Mouse (Mus musculus) lung, embryonic 15.5 days (tissue): ENCODE measurements around the gene Arrdc4. TPM values are rescaled to one million over a fixed set of nuclear protein-coding genes. Genes with fewer than 3 reads are reported as not detected.

Source experiments
- ATAC-seq: fragments of 200-750 bp; cut with Nextera tagmentation; 2 replicates; pipeline ENCODE4 v1.8.0; 2017; ENCODE audit warnings: moderate number of reproducible peaks, borderline replicate concordance; ENCODE audit not compliant: low FRiP score, low TSS enrichment; ENCODE audit errors: extremely low read depth
- H3K27ac ChIP-seq: fragments of 300-500 bp; sonication (generic); 2 replicates; pipeline ENCODE4 v1.5.1; 2015; ENCODE audit warnings: moderate library complexity, mild to moderate bottlenecking, inconsistent platforms
- H3K27me3 ChIP-seq: fragments of 300-500 bp; sonication (generic); 2 replicates; pipeline ENCODE4 v1.6.1; 2015; ENCODE audit warnings: inconsistent platforms
- H3K36me3 ChIP-seq: fragments of 300-500 bp; sonication (generic); 2 replicates; pipeline ENCODE4 v1.6.1; 2015; ENCODE audit warnings: inconsistent platforms
- H3K4me1 ChIP-seq: fragments of 300-500 bp; sonication (generic); 2 replicates; pipeline ENCODE4 v1.6.1; 2015; ENCODE audit warnings: inconsistent platforms
- H3K4me2 ChIP-seq: fragments of 300-500 bp; sonication (generic); 2 replicates; pipeline ENCODE4 v1.6.1; 2015; ENCODE audit warnings: inconsistent platforms, mild to moderate bottlenecking, moderate library complexity
- H3K4me3 ChIP-seq: fragments of 300-500 bp; sonication (generic); 2 replicates; pipeline ENCODE4 v1.5.1; 2015; ENCODE audit warnings: mild to moderate bottlenecking, inconsistent platforms
- H3K9ac ChIP-seq: fragments of 300-500 bp; sonication (generic); 2 replicates; pipeline ENCODE4 v1.6.1; 2015; ENCODE audit warnings: inconsistent platforms
- H3K9me3 ChIP-seq: fragments of 300-500 bp; sonication (generic); 2 replicates; pipeline ENCODE4 v1.6.1; 2016; ENCODE audit warnings: inconsistent platforms
- WGBS: fragments of 180-500 bp; shearing (Covaris S2); methylation state at CpG from one replicate; pipeline ENCODE4 v1.1.7; 2015; 5-methylcytosine and 5-hydroxymethylcytosine counted together
- polyA plus RNA-seq: library from polyadenylated mRNA; unstranded; fragments of >200 nt; fragmentation: Nextera tagmentation; extraction: Ambion mirVana; gene quantifications from 2 replicates; pipeline ENCODE4 v1.2.1, GENCODE M21; 2015

Arrdc4 gene
- polyA plus RNA-seq, result 16.9 and 18.4 TPM in 2 replicates

DNA sequence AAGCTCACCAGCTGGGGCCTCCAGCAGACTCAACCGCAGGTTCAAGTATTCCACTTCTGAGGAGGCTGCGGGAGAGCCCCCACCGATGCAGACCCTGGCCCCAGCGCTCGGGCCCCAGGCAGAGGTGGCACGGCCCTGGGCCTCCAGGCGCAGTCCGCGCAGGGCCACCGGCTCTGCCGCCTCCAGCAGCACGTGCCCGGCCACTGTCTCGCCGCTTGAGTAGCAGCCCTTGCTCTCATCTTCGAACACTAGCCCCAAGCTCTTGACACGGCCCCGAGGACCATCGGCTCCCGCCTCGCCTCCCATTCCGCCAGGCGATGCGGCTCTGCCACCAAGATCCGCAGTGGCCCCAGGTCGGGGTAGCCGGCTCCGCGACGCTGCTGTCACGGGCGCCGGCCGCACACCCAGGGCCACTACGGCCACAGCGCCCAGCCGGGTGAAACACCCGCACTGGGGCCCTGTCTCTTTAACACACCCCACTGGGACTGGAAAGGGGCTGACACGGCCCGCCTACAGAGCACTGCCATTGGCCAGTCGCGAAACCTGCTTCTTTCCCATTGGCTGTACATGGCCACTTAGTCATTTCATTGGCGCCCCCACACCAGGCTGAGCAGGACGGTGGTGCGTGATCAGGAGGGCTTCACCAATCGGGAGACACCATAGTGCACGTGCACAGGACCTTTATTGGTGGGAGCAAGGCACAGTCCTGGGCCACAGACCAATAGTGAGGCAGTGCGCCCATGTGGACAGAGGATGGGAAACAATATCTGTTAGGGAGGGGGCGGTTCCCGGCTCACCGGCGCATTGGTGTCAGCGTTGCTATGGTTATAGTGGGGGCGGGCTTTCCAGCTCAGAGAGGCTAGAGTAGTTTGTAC lies at the start of gene Arrdc4:
Arrdc4 (minus strand) TSS at position 481 of the 875 bp plus-strand sequence.
- Histone ChIP-seq H3K27me3 (no peaks in the 10 kb centered on the region), H3K36me3 (peaks cover 10% of the 10 kb centered on the region), H3K27ac (peak within 1 kb of the TSS; percentile 73), H3K4me3 (peak within 1 kb of the TSS; percentile 73), H3K4me1 (peaks cover 25% of the 10 kb centered on the region), H3K9me3 (no peaks in the 10 kb centered on the region), H3K9ac (peak within 1 kb of the TSS; percentile 80), H3K4me2 (peak within 1 kb of the TSS; percentile 94)
- peak; percentile 100 for ATAC-seq
- under 1% methylated on average over 54 of the region's 54 CpGs for WGBS

GRCm38 (mm10) chr7:68795578-68795977 lies 46.5 kb upstream of the Arrdc4 start:
- Histone ChIP-seq H3K9ac (no peak overlapping the region), H3K4me3 (no peak overlapping the region), H3K36me3 (no peaks in the 10 kb centered on the region), H3K9me3 (no peaks in the 10 kb centered on the region), H3K27ac (no peak overlapping the region), H3K27me3 (no peaks in the 10 kb centered on the region), H3K4me2 (no peak overlapping the region), H3K4me1 (no peaks in the 10 kb centered on the region)
- 64% methylated on average over 5 of the region's 5 CpGs for WGBS
- no peak for ATAC-seq

DNA sequence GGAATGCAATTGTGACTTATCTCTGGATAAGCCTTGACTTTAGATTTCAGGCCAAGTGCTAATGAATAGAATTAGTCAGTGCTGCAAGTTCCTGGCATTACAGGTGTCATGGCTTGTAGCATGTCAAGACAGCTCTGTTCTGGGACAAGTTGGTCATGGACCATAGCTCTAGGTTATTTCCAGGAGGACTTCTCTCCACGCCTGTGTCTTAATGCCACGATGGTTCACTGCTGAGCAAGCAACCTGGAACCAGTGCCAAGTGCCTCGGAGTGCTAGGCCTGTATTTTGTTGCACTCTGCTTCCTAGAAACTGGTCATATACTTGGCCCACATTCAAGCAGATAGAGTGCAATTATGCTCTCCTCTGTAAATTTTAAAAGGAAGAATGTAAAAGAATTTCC lies 39.7 kb upstream of the Arrdc4 start:
- Histone ChIP-seq H3K4me2 (no peak overlapping the region), H3K9me3 (no peaks in the 10 kb centered on the region), H3K4me3 (no peak overlapping the region), H3K27me3 (no peaks in the 10 kb centered on the region), H3K9ac (no peak overlapping the region), H3K4me1 (no peaks in the 10 kb centered on the region), H3K36me3 (no peaks in the 10 kb centered on the region), H3K27ac (no peak overlapping the region)
- 70% methylated on average over 3 of the region's 3 CpGs for WGBS
- ATAC-seq, result no peak

DNA sequence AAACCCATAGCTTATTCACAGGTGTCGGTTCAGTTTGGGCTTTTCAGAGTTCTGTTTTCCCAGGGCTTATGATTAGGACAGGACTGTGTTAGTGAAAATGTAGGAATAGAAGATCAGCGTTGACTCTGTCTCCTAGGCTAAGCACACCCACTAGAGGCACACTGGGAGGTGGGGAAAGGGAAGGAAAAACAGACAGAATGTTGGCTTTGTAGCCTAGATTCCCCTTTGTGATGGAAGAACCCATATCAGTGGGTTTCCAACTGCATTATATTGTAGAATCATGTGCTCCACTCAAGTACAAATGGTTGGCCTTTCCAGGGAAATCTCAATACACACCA lies 22.7 kb upstream of the Arrdc4 start:
- Histone ChIP-seq H3K4me3 (no peak overlapping the region), H3K27ac (no peak overlapping the region), H3K36me3 (no peaks in the 10 kb centered on the region), H3K9me3 (no peaks in the 10 kb centered on the region), H3K27me3 (no peaks in the 10 kb centered on the region), H3K4me1 (no peaks in the 10 kb centered on the region), H3K9ac (no peak overlapping the region), H3K4me2 (no peak overlapping the region)
- no peak for ATAC-seq
- 72% methylated on average over 2 of the region's 2 CpGs for WGBS

GRCm38 (mm10) chr7:68770894-68771756 lies 22.1 kb upstream of the Arrdc4 start:
- H3K9ac ChIP-seq, result no peak overlapping the region
- ATAC-seq, result no peak
- H3K4me1 ChIP-seq, result no peaks in the 10 kb centered on the region
- no peak overlapping the region for H3K27ac ChIP-seq
- no peaks in the 10 kb centered on the region for H3K36me3 ChIP-seq
- no peak overlapping the region for H3K4me2 ChIP-seq
- H3K9me3 ChIP-seq, result no peaks in the 10 kb centered on the region
- 55% methylated on average over 7 of the region's 7 CpGs for WGBS
- no peaks in the 10 kb centered on the region for H3K27me3 ChIP-seq
- no peak overlapping the region for H3K4me3 ChIP-seq

GRCm38 (mm10) chr7:68765926-68766325 lies 16.9 kb upstream of the Arrdc4 start:
- no peak overlapping the region for H3K4me2 ChIP-seq
- H3K27ac ChIP-seq, result no peak overlapping the region
- no peaks in the 10 kb centered on the region for H3K36me3 ChIP-seq
- H3K9ac ChIP-seq, result no peak overlapping the region
- ATAC-seq, result no peak
- WGBS, result 53% methylated on average over 4 of the region's 4 CpGs
- no peaks in the 10 kb centered on the region for H3K4me1 ChIP-seq
- H3K9me3 ChIP-seq, result no peaks in the 10 kb centered on the region
- H3K4me3 ChIP-seq, result no peak overlapping the region
- no peaks in the 10 kb centered on the region for H3K27me3 ChIP-seq

DNA sequence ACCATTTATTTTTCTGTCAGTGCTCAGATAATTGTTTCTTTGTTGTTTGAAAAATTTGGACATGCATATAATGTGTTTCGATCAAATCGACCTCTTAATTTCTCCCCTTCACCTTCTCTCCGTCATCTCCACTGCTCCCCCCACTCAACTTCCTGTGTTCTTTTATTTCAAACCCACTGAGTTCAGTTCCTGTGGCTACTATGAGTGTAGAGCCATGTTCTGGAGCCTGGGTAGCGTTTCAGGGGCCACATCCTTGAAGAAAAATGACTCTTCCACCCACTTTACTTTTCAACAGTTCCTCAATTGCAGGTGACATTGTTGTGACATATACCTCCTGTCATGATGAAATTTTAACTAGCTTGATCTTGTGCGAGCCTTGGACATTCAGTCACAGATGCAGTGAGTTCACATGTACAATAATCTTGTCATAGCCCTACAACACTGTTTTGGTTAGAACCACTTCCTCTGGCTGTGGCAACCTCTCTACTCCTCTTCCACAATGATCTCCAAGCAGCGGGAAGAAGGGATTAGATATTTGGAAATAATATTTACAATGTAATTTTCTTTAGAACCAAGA lies 10.2 kb upstream of the Arrdc4 start:
- no peak overlapping the region for H3K4me2 ChIP-seq
- 58% methylated on average over 6 of the region's 6 CpGs for WGBS
- no peak overlapping the region for H3K4me3 ChIP-seq
- H3K27me3 ChIP-seq, result no peaks in the 10 kb centered on the region
- H3K9ac ChIP-seq, result no peak overlapping the region
- H3K9me3 ChIP-seq, result no peaks in the 10 kb centered on the region
- no peaks in the 10 kb centered on the region for H3K36me3 ChIP-seq
- ATAC-seq, result no peak
- no peak overlapping the region for H3K27ac ChIP-seq
- H3K4me1 ChIP-seq, result no peaks in the 10 kb centered on the region

GRCm38 (mm10) chr7:68756656-68757204 lies 7.7 kb upstream of the Arrdc4 start:
- no peak for ATAC-seq
- Histone ChIP-seq H3K4me3 (no peak overlapping the region), H3K27ac (no peak overlapping the region), H3K4me2 (no peak overlapping the region), H3K9ac (no peak overlapping the region), H3K4me1 (no peaks in the 10 kb centered on the region), H3K36me3 (no peaks in the 10 kb centered on the region), H3K27me3 (no peaks in the 10 kb centered on the region), H3K9me3 (no peaks in the 10 kb centered on the region)
- WGBS, result 80% methylated on average over 6 of the region's 6 CpGs

DNA sequence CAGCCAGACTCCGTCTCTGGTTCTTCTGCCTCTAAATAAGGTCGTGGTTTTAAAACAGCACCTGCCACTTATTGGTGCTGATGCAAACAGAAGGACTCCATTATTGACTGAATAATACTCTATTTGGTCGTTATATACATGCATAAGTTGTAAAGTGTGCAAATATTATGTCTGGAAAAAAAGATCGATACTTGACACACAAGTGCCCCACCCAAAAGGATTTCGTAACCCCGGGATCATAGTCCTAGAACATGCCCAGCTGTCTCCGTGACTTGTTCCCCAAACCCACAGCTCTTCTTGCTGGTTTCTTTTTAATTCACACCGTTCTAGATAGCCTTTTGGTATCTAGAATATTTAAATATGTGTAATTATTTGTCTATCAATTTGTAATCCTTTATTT lies 878 bp upstream of the Arrdc4 start:
- 55% methylated on average over 8 of the region's 8 CpGs for WGBS

DNA sequence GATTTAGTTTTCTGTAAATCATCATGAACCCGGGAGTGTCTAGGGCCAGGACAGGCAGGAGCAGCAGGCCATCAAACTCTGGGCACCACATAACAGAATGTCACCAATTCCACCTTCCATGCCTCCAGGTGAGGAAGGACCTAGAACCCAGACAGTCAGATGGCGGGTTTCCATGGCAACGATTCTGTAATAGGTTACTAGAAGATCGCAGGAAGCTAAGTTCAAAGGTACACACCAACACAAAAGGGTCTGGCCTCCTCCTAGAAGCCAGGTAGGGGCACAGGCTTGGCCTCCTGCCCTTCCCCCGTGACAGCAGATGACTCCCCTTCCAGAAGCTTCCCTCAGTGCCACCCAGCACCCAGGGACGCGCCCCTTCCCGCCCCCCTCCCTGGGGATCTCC lies 680 bp downstream of the Arrdc4 start:
- Histone ChIP-seq H3K4me3 (peak overlapping the region; percentile 73), H3K27me3 (no peaks in the 10 kb centered on the region), H3K36me3 (peaks cover 14% of the 10 kb centered on the region), H3K9me3 (no peaks in the 10 kb centered on the region), H3K27ac (peak overlapping the region; percentile 73), H3K4me2 (peak overlapping the region; percentile 94), H3K4me1 (peaks cover 25% of the 10 kb centered on the region), H3K9ac (peak overlapping the region; percentile 80)
- WGBS, result 16% methylated on average over 8 of the region's 8 CpGs
- ATAC-seq, result no peak

More for the DNA sequence above, 878 bp upstream of the Arrdc4 start:
- Histone ChIP-seq H3K36me3 (peaks cover under 1% of the 10 kb centered on the region), H3K27me3 (no peaks in the 10 kb centered on the region), H3K4me3 (peak overlapping the region; percentile 73), H3K9ac (no peak overlapping the region), H3K9me3 (no peaks in the 10 kb centered on the region), H3K27ac (0 out of 2 replicates have a peak overlapping the region, but pooled peaks have one; percentile 24), H3K4me1 (peaks cover 25% of the 10 kb centered on the region), H3K4me2 (peak overlapping the region; percentile 94)
- ATAC-seq, result no peak

DNA sequence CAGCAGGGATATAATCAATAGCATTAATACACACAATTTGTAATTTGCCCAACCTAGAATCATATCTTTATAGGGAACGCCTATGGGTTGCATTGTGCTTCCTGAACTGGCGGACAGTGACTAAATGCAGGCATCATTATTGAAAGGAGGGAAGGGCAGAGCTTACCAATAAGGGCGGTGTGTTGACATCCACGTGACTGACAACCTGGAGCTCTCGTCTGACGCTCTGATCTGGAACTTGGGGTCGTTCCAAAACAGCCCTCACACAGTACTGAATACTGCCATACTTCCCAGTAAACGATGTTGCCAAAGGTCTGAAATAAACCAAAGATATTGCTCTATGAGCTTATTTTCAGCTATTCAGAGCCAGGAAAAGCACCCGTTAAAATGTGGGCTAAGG lies 4.4 kb downstream of the Arrdc4 start:
- H3K27me3 ChIP-seq, result no peaks in the 10 kb centered on the region
- peaks cover 47% of the 10 kb centered on the region for H3K36me3 ChIP-seq
- no peak overlapping the region for H3K4me3 ChIP-seq
- 81% methylated on average over 9 of the region's 9 CpGs for WGBS
- no peak for ATAC-seq
- H3K9ac ChIP-seq, result no peak overlapping the region
- peaks cover 20% of the 10 kb centered on the region for H3K4me1 ChIP-seq
- no peak overlapping the region for H3K27ac ChIP-seq
- no peak overlapping the region for H3K4me2 ChIP-seq
- H3K9me3 ChIP-seq, result no peaks in the 10 kb centered on the region
